In the genomic region with DNA sequence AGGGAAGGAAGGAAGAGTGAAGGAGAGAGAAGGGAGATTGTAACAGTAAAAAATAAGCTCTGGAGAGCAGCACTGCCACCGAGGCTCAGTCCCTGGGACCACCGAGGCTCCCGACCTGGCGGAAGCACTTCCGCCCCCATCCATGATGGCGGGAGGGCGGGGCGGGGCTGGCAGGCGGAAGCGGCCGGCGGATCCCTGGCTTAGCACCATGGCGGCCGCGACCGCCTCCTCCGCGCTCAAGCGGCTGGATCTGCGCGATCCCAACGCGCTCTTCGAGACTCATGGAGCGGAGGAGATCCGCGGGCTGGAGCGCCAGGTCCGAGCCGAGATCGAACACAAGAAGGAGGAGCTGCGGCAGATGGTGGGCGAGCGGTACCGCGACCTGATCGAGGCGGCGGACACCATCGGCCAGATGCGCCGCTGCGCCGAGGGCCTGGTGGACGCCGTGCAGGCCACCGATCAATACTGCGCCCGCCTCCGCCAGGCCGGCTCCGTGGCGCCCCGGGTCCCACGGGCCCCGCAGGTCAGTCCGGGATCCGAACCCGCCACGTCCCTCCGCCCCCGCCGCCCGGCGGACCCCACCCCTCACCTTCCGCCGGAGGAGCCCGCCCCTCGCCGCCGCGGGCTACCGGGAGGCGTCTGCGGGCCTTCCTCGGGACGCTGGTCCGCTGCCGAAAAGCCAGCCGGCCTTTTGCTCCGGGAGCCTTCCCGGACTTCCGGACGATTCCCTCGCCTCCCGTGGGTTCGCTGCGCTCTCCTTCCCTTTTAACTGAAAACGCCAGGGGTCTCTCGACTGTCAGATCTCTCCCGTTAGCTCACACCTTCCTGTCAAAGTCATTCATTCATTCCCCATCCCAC, we compare ENCODE assay signal across 8 mouse cellular contexts. TPM values are rescaled to one million over a fixed set of nuclear protein-coding genes. Genes with fewer than 3 reads are reported as not detected.
DNase-seq lines count a peak whose midpoint lies in the region; ATAC-seq lines count a peak whose summit lies in the region.

Gene Slc39a11, minus strand, starts transcription at position 727 of the 858 bp plus-strand sequence.

- peaks cover 8% of the 10 kb centered on the region; the same call in 1 of the 2 replicates for H3K27me3 ChIP-seq in forebrain, embryonic 12.5 days
- no peaks in the 10 kb centered on the region for H3K27me3 ChIP-seq in lung, embryonic 15.5 days

- peak within 1 kb of the TSS; percentile 89 for H3K9ac ChIP-seq in forebrain, embryonic 12.5 days
- peak within 1 kb of the TSS; percentile 89 for H3K9ac ChIP-seq in lung, embryonic 15.5 days

- WGBS in forebrain, embryonic 12.5 days, result under 1% methylated on average over 74 of the region's 91 CpGs
- WGBS in lung, embryonic 15.5 days, result under 1% methylated on average over 47 of the region's 91 CpGs

- intact Hi-C loops in heart, postnatal 25 days (cut with DNase I), result no loop called here

- H3K27ac ChIP-seq in brown adipose tissue, adult 24 weeks (replicated peaks; ENCODE audit: low read depth, low read length), result peak within 1 kb of the TSS; percentile 95
- peak within 1 kb of the TSS; percentile 91 for H3K27ac ChIP-seq in forebrain, embryonic 12.5 days
- peak within 1 kb of the TSS; percentile 85 for H3K27ac ChIP-seq in lung, embryonic 15.5 days

- peaks cover 30% of the 10 kb centered on the region for H3K36me3 ChIP-seq in forebrain, embryonic 12.5 days (replicated peaks)
- H3K36me3 ChIP-seq in lung, embryonic 15.5 days, result peaks cover 28% of the 10 kb centered on the region

- H3K4me1 ChIP-seq in brown adipose tissue, adult 24 weeks (ENCODE audit: control insufficient read depth, insufficient read depth, insufficient read length, low read length), result peaks cover 6% of the 10 kb centered on the region; the same call in 1 of the 2 replicates
- peaks cover 29% of the 10 kb centered on the region for H3K4me1 ChIP-seq in forebrain, embryonic 12.5 days
- peaks cover 25% of the 10 kb centered on the region for H3K4me1 ChIP-seq in lung, embryonic 15.5 days

- ATAC-seq in forebrain, embryonic 12.5 days (ENCODE audit: low FRiP score), result peak; percentile 82
- peak; percentile 80 for ATAC-seq in lung, embryonic 15.5 days (ENCODE audit: borderline replicate concordance, extremely low read depth, low FRiP score, low TSS enrichment)

- DNase-seq in ES-CJ7 (ENCODE audit: low read depth, low spot score), result peak; percentile 61
- DNase-seq in heart, postnatal 25 days (ENCODE audit: low spot score), result peak; percentile 29
- peak in 1 of 2 experiments; percentile 69 for DNase-seq in layer of hippocampus, adult 18-20 months (ENCODE audit: low spot score in 2 of 2)
- peak; percentile 28 for DNase-seq in ovary, adult 18-20 months (ENCODE audit: low spot score)
- peak; percentile 83 for DNase-seq in thymus, postnatal 0 days (ENCODE audit: low spot score)

- peak within 1 kb of the TSS; percentile 73 for H3K4me2 ChIP-seq in forebrain, embryonic 12.5 days
- peak within 1 kb of the TSS; percentile 59 for H3K4me2 ChIP-seq in lung, embryonic 15.5 days

- H3K4me3 ChIP-seq in brown adipose tissue, adult 24 weeks (ENCODE audit: insufficient read depth, low read depth, low read length), result peak within 1 kb of the TSS; percentile 99
- H3K4me3 ChIP-seq in forebrain, embryonic 12.5 days (replicated peaks), result peak within 1 kb of the TSS; percentile 80
- H3K4me3 ChIP-seq in lung, embryonic 15.5 days, result peak within 1 kb of the TSS; percentile 91

- no peaks in the 10 kb centered on the region for H3K9me3 ChIP-seq in forebrain, embryonic 12.5 days
- H3K9me3 ChIP-seq in lung, embryonic 15.5 days, result no peaks in the 10 kb centered on the region

RNA-seq across cellular contexts. Expression of gene Slc39a11, which starts in this region (rescaled TPM):
- polyA plus RNA-seq in brown adipose tissue, adult 24 weeks (2012; ENCODE audit: insufficient read depth, insufficient read length, missing spikeins), result 6.5 and 7.0 TPM in 2 replicates
- 23.9 and 25.1 TPM in 2 replicates for polyA plus RNA-seq in forebrain, embryonic 12.5 days (2016; fragmentation: Nextera tagmentation; extraction: Ambion mirVana)
- total RNA-seq in heart, postnatal 25 days (2021), result 1 to 10 TPM; 2.7 to 3.8 TPM
- 10 to 100 TPM; 20.4 to 25.4 TPM for total RNA-seq in layer of hippocampus, adult 18-20 months (2021)
- 23.7 and 24.5 TPM in 2 replicates for polyA plus RNA-seq in lung, embryonic 15.5 days (2015; fragmentation: Nextera tagmentation; extraction: Ambion mirVana)
- polyA plus RNA-seq in thymus, postnatal 0 days (2015; fragmentation: Nextera tagmentation; extraction: Ambion mirVana), result 19.4 and 19.9 TPM in 2 replicates

Comparison
In these comparisons a context has a peak if more than half of its experiments do, and no peak if none do; other contexts are left out.
1. RNA of gene Slc39a11 (total RNA-seq): 20.4 to 25.4 TPM in layer of hippocampus, adult 18-20 months; 2.7 to 3.8 TPM in heart, postnatal 25 days; every median in the first group is over 4 times any median in the second.
2. Peak in every context shown above with its lines, with median percentiles within 50 percentile points of each other: H3K27ac ChIP-seq and H3K4me3 ChIP-seq.